Mouse (Mus musculus) right cerebral cortex, postnatal 36 days (tissue): ENCODE measurements around the gene Rhot1.
A peak's percentile ranks its signal among the peaks of the same experiment; 100 is the strongest.

Experiments
- DNase-seq, 2 experiments: peaks; one replicate each; pipeline ENCODE4 v3.0.0; 2022; ENCODE audit warnings: low spot score in 2 of 2, mixed read lengths in 1 of 2

Rhot1 gene

DNA sequence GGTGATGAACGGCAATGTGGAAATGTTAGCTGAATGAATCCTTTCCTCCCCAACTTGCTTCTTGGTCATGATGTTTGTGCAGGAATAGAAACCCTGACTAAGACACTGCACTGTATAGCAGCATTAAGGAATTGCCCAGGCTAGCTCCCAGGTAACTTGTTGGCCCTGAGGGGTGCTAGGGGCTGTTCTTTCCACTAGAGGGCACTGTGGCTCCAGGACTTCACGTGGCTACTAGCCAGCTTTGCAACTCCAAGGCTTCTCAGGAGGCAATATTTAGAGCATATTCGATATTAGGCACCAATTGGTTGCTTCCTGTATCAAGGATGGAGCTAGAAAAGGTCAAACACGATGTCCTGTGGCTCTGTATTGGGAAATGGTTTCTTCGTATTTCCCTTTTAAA, 78.3 kb downstream of the Rhot1 start:
- DNase-seq: peak; percentile 37 to 45

GRCm38 (mm10) chr11:80289701-80290445, 81.1 kb downstream of the Rhot1 start:
- peak; percentile 62 to 73 for DNase-seq

DNA sequence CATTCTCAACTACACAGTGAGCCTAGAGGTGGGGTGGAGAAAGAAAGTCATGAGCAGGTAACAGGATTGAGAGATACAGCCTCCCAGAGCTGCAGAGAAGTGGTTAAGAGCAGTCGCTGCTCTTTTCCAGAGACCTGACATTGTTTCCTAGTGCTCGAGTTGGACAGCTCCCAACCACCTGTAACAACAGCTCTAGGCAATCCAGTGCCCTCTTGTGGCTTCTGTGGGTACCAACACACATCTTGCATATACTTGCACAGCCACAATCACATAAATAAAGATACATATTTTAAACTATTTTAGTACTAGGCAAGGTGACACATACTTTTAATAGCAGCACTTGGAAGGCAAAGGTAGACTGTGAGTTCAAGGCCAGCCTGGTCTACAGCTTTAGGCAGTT, 82.2 kb downstream of the Rhot1 start:
- no peak for DNase-seq

- DNase-seq: no peak
These were observed 83.6 kb downstream of the Rhot1 start for GRCm38 (mm10) chr11:80292463-80292862.

DNA sequence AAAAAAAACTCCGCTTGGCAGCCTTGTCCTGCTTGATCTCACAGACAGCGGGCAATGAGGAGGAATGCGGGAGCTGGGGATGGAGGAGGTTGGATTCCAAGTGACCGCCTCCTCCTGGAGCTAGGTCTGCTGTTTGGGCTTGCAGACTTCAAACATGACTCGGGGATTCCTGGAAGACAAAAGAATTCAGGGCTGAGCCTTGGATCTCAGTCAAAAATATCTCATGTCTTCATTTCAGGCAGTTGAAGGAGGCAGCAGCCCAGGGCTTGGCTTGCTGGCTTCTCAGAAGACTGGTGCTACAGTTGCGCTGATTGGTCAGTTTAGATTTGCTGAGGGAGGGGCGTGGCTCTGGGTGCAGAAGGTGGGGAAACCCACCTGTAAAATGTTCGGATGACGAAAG, 86.2 kb downstream of the Rhot1 start:
- DNase-seq: no peak

DNA sequence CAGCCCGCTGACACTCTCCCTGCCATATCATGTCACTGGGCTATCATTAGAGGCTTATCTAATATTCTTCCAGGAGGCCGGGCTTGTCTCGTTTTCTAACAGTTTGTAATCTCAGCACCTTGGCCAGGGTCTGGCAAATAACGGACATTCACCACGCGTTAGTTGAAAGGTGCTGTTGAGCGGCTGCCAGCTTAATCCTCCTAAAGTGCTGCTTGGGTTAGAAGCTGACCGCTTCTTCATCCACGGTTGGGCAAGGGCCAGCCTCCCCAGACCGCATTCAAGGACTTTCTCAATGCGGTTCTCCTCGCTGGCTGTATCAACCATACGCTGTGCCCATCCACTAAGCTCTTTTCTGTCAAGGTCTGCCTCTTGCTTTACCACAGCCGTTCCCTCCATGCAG, 87.0 kb downstream of the Rhot1 start:
- DNase-seq: no peak

DNA sequence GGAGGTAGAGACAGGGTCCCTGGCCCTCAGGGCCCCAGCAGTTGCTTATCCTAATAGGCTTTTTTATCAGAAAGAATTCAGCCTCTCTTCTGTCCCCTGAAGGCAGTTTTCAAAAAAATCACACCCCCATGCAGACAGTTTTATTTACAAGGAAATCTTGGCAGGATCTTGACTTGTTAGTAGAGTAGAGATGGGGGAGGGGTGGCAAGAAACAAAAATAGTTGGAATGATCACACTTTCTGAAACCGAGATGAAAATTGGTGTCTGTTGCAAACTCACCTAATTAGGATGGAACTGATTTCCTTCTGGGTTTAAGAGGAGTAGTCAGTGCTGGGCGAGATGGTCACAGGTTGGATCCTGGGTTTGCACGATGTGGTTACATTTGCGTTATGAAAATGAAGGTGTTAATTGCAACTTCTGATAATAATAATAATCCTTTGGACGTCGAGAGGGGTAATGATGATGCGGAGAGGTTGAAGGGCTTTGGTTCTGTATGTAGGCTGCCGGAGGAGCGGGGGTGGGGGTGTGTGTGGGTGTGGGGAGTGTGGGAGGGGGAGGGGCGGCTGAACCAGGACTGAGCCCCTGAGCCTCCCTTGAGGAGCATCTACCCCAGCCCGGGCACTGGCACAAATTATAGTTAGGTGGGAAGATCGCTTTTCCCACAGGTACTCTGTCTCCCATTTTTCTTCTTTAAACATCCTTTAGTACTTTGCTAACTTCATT, 90.9 kb downstream of the Rhot1 start:
- DNase-seq: no peak

DNA sequence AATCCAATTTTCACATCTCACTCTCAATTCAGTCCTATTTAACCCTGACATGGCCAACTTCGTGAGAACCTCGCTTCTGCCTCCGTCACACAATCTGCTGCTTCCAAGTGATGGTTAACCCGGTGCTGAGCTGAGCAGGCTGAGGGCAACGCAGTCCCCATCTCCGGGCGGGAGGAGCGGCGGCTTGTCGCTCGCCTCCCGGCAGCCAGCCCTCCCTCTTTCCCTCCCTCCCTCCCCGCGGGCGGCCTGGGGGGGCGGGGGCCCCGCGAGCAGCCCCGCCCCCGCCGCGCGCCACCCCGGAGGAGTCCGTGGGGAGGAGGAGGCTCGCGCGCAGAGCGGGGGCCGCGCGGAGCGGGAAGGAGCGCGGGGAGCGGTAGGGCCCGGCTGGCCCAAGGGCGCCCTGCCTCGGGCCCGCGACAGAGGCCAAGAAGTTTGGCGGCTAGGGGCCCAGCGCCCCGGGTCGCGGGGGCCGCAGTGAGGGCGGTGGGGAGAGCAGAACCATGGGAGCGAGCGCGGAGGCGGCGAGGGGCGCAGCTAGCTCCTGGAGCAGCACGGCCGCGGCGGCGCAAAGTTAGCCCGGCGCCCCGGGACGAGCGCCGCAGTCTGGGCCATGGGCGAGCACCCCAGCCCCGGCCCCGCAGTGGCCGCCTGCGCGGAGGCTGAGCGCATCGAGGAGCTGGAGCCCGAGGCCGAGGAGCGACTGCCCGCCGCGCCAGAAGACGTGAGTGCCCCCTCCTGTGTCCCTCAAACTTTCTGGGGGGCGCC, 91.9 kb downstream of the Rhot1 start, which contains the start of gene Rhbdl3:
Gene Rhbdl3, plus strand, starts transcription at position 362 of the 765 bp plus-strand sequence.
- DNase-seq: peak; percentile 26 to 45

DNA sequence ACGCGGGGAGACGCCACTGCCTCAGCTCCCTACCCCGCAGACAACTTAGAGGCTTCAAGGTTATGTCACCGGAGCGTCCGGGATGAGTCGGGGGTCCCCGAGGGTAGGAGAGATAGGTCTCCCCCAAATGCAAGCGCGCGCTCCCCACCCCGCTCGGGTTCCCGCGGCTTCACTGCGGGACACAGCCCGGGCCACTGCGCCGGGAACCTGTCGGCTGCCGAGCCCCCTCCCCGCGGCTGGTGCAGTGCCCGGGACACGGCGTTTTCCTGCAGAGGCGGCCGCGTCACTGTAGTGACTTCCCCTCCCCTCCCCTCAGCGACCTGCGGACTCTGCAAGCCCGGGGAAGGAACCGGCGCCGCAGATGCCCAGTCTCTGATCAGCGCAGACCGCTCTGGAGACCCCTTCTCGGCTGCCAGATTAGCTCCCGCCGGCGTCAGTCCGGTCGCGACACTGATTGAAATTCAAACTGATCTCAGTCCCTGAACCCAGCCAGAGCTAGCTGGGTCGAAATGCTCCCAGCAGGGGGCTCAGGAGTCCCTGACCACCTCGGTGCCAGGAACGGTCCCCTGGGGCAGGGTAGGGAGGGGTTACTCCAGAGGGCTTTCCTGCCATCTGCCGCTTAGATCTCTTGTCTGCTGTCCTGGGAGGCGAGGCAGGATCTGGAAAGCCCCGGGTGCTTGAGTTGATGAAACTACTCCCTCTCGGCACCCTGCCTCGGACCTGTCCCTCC, 92.7 kb downstream of the Rhot1 start:
- DNase-seq: no peak

GRCm38 (mm10) chr11:80302046-80302390, 93.2 kb downstream of the Rhot1 start:
- DNase-seq: no peak

DNA sequence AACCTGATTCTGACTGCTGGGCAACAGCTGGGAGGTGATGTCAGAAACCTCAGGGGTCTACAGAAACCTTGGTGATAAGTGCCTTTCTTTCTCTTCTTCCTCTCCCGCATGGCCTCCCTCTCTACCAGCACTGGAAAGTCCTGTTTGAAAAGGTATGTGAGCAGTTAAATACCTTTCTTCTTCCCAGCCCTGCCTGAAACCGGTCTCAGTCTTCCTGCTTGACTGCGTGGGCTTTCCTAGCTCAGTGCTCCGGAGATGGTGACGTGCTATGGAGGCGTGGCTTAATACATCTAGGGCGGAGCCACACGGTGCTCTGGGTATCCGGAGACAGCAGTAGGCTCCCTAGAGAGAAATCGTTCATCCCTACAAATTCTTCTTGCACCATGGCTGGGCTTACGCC, 93.7 kb downstream of the Rhot1 start:
- peak; percentile 77 to 85 for DNase-seq

DNA sequence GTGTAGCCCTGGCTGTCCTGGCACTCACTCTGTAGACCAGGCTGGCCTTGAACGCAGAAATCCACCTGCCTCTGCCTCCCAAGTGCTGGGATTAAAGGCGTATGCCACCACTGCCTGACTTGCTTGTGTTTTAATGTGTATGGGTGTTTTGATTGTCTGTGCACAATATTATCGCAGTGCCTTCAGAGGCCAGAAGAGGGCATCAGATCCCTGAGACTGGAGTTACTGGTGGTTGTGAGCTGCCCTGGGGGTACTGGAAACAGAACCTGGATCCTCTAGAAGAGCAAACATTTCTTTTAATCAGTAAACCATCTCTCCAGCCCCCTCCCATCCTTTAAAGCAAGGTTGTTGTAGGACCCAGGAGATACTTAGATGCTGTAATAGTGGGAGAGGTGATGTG, 94.9 kb downstream of the Rhot1 start:
- DNase-seq: no peak

DNA sequence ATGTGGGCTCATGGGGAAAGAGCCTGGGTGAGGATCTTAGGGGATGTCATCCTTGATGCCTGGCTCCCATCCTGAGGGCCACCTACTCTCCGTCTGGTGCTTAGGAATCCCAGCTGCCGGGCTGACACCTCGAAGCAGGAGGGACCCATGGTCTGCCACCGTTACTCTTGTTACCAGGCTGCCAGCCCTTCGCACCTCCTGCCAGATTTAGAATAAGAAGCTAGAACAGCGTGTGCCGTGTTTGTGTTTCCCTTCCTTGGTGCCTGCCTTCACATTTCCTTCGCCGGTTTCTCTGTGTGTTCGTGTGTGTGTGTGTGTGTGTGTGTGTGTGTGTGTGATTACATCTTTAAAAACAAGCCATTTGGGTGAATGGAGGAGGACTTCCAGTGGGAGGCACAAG, 96.0 kb downstream of the Rhot1 start:
- DNase-seq: peak; percentile 72 to 81

- no peak for DNase-seq
These were observed 99.7 kb downstream of the Rhot1 start for GRCm38 (mm10) chr11:80308537-80308936.

GRCm38 (mm10) chr11:80311271-80311670, 102.5 kb downstream of the Rhot1 start:
- DNase-seq: no peak

- no peak for DNase-seq
These were observed 103.2 kb downstream of the Rhot1 start for GRCm38 (mm10) chr11:80312049-80312448.

DNA sequence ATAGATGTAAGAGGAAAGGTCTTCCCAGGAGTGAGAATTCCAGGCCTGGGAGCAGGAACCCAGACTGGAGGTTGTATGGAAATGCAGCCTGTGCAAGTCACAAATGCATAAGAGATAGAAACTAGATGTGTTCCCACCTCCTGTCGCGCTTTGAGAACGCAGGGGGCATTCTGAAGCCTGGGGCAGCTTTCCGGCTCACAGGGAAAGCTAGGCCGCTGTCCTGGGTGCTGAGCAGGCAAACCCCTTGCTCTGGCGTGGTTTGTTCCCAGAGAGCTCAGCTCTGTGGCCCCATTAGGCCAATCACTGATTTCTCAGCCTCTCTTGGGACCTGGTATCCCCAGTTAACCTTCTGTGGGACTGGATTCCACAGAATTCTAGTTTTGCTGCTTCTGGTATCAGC, 103.7 kb downstream of the Rhot1 start:
- DNase-seq: no peak

- no peak for DNase-seq
These were observed 104.6 kb downstream of the Rhot1 start for GRCm38 (mm10) chr11:80313462-80313861.

- DNase-seq: no peak
These were observed 105.1 kb downstream of the Rhot1 start for GRCm38 (mm10) chr11:80313944-80314343.

DNA sequence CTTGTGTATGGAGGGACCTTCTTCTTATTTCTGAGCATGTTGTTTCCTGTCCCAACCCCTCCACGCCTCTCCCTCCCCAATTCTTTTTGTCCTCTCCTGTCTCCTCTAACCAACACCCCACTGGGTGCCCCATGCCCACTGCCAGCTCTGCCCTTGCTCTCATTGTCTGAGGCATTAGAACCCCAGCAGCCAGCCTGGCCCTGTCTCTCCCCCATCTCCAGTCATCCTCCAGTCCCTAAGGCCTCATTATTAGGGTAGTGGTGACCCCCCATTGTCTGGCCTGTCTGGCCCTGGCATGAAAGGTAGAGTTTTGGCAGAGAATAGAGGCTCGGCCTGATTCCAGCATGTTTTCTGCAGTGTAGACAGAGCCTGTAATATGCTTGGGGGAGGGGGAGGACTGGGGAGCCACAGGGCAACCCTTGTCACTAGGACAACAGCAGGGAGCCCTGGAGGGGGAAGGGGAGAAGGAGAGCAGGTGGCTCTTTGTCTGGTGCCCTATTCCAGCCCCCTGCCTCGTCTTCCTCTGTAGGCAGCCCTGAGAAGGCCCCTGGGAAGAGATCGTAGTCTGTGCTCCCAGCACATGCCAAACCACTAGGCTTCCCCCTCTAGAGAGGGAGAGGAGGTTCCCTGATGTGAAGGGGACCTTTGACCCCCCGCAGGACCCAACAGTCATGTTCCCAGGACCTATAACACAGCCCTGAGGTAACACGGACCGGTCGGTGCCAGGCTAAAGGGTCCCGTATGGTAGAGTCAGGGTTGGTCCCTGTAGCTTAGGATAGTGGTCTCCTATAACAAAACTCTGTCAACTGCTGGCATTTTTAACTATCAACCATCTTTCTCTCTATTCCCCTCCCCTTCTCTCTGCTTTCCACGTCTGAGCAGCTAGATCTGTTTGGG, 107.2 kb downstream of the Rhot1 start:
- no peak for DNase-seq
